Mouse (Mus musculus) forebrain, embryonic 12.5 days (tissue): ENCODE measurements around the gene Tnrc18. TPM values are rescaled to one million over a fixed set of nuclear protein-coding genes. Genes with fewer than 3 reads are reported as not detected.

Experiments
- ATAC-seq: fragments of 200-750 bp; cut with Nextera tagmentation; 2 replicates; pipeline ENCODE4 v1.8.0; 2017; ENCODE audit warnings: moderate TSS enrichment; ENCODE audit not compliant: low FRiP score
- H3K27ac ChIP-seq: fragments of 300-500 bp; sonication (generic); 2 replicates; pipeline ENCODE4 v1.5.1; 2016; ENCODE audit warnings: mild to moderate bottlenecking
- H3K27me3 ChIP-seq: fragments of 300-500 bp; sonication (generic); 2 replicates; pipeline ENCODE4 v1.6.1; 2016; ENCODE audit warnings: mild to moderate bottlenecking
- H3K36me3 ChIP-seq: fragments of 300-500 bp; sonication (generic); replicated peaks from 2 replicates; pipeline ENCODE4 v1.6.1; 2016; ENCODE audit warnings: mild to moderate bottlenecking
- H3K4me1 ChIP-seq: fragments of 300-500 bp; sonication (generic); 2 replicates; pipeline ENCODE4 v1.6.1; 2016
- H3K4me2 ChIP-seq: fragments of 300-500 bp; sonication (generic); 2 replicates; pipeline ENCODE4 v1.6.1; 2016; ENCODE audit warnings: mild to moderate bottlenecking, moderate library complexity
- H3K4me3 ChIP-seq: fragments of 300-500 bp; sonication (generic); replicated peaks from 2 replicates; pipeline ENCODE4 v1.5.1; 2016; ENCODE audit warnings: mild to moderate bottlenecking
- H3K9ac ChIP-seq: fragments of 300-500 bp; sonication (generic); 2 replicates; pipeline ENCODE4 v1.6.1; 2016; ENCODE audit warnings: mild to moderate bottlenecking
- H3K9me3 ChIP-seq: fragments of 300-500 bp; sonication (generic); 2 replicates; pipeline ENCODE4 v1.6.1; 2016
- WGBS: fragments of 180-500 bp; shearing (Covaris S2); methylation state at CpG from one replicate; pipeline ENCODE4 v1.1.7; 2016; 5-methylcytosine and 5-hydroxymethylcytosine counted together
- polyA plus RNA-seq: library from polyadenylated mRNA; unstranded; fragments of >200 nt; fragmentation: Nextera tagmentation; extraction: Ambion mirVana; gene quantifications from 2 replicates; pipeline ENCODE4 v1.2.1, GENCODE M21; 2016

Gene Tnrc18
- polyA plus RNA-seq, 1 experiment from 2014 or later = 64.6 TPM

- Histone ChIP-seq H3K4me3 (no peak overlapping the region), H3K4me2 (no peak overlapping the region), H3K9me3 (no peaks in the 10 kb centered on the region), H3K27ac (no peak overlapping the region), H3K9ac (no peak overlapping the region), H3K36me3 (peaks cover 45% of the 10 kb centered on the region), H3K27me3 (no peaks in the 10 kb centered on the region), H3K4me1 (peaks cover 5% of the 10 kb centered on the region)
- WGBS = 85% methylated on average over 13 of the region's 13 CpGs
- no peak for ATAC-seq
Measured at GRCm38 (mm10) chr5:142719897-142720296, 97.6 kb downstream of the Tnrc18 start.

- Histone ChIP-seq H3K4me1 (peaks cover under 1% of the 10 kb centered on the region), H3K27ac (no peak overlapping the region), H3K36me3 (peaks cover 55% of the 10 kb centered on the region), H3K4me3 (no peak overlapping the region), H3K9ac (no peak overlapping the region), H3K27me3 (no peaks in the 10 kb centered on the region), H3K9me3 (no peaks in the 10 kb centered on the region), H3K4me2 (no peak overlapping the region)
- no peak for ATAC-seq
- 72% methylated on average over 25 of the region's 25 CpGs for WGBS
Measured at GRCm38 (mm10) chr5:142718486-142718885, 99.0 kb downstream of the Tnrc18 start.

DNA sequence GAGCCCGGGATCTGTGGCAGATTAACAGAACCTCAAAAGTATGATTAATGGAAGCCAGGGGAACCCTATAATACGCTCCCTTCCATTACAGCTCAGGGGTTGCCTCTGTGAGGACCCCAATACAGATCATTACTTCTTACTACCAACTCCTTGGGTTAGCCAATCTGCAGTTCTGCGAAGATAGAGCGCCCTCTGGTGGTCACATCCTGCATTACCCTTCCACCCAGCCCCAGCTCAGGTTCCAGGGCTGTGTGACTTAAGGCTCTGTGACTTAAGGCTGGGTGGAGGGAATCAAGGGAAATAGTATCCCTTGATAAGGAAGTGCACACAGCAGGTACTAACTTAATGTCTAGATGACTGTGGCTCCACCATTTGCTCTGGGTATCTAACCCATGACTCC, 99.4 kb downstream of the Tnrc18 start:
- Histone ChIP-seq H3K4me3 (no peak overlapping the region), H3K9ac (no peak overlapping the region), H3K27ac (no peak overlapping the region), H3K4me1 (no peaks in the 10 kb centered on the region; the same call in 1 of the 2 replicates), H3K9me3 (no peaks in the 10 kb centered on the region), H3K27me3 (no peaks in the 10 kb centered on the region), H3K4me2 (no peak overlapping the region), H3K36me3 (peaks cover 55% of the 10 kb centered on the region)
- WGBS = 24% methylated on average over 4 of the region's 4 CpGs
- ATAC-seq = peak; percentile 62

GRCm38 (mm10) chr5:142716056-142716455, 101.4 kb downstream of the Tnrc18 start:
- no peak for ATAC-seq
- no peaks in the 10 kb centered on the region for H3K27me3 ChIP-seq
- H3K4me1 ChIP-seq = no peaks in the 10 kb centered on the region
- H3K36me3 ChIP-seq = peaks cover 55% of the 10 kb centered on the region
- no peak overlapping the region for H3K27ac ChIP-seq
- WGBS = 80% methylated on average over 6 of the region's 6 CpGs
- H3K9ac ChIP-seq = no peak overlapping the region
- H3K9me3 ChIP-seq = peaks cover 6% of the 10 kb centered on the region; the same call in 1 of the 2 replicates
- H3K4me3 ChIP-seq = no peak overlapping the region
- H3K4me2 ChIP-seq = no peak overlapping the region

GRCm38 (mm10) chr5:142715059-142715458, 102.4 kb downstream of the Tnrc18 start:
- Histone ChIP-seq H3K27ac (no peak overlapping the region), H3K4me3 (no peak overlapping the region), H3K9ac (no peak overlapping the region), H3K27me3 (no peaks in the 10 kb centered on the region), H3K36me3 (peaks cover 59% of the 10 kb centered on the region), H3K9me3 (peaks cover 6% of the 10 kb centered on the region; the same call in 1 of the 2 replicates), H3K4me1 (no peaks in the 10 kb centered on the region), H3K4me2 (no peak overlapping the region)
- ATAC-seq = no peak
- 81% methylated on average over 9 of the region's 9 CpGs for WGBS

GRCm38 (mm10) chr5:142713966-142714365, 103.5 kb downstream of the Tnrc18 start:
- Histone ChIP-seq H3K4me3 (no peak overlapping the region), H3K4me2 (no peak overlapping the region), H3K27me3 (no peaks in the 10 kb centered on the region), H3K9ac (no peak overlapping the region), H3K27ac (no peak overlapping the region), H3K9me3 (peaks cover 6% of the 10 kb centered on the region; the same call in 1 of the 2 replicates), H3K36me3 (peaks cover 59% of the 10 kb centered on the region), H3K4me1 (no peaks in the 10 kb centered on the region)
- ATAC-seq = no peak
- WGBS = 94% methylated on average over 10 of the region's 10 CpGs

GRCm38 (mm10) chr5:142712373-142712772, 105.1 kb downstream of the Tnrc18 start:
- H3K27me3 ChIP-seq = no peaks in the 10 kb centered on the region
- H3K36me3 ChIP-seq = peaks cover 67% of the 10 kb centered on the region
- no peak for ATAC-seq
- H3K4me1 ChIP-seq = no peaks in the 10 kb centered on the region
- no peak overlapping the region for H3K4me2 ChIP-seq
- WGBS = 83% methylated on average over 5 of the region's 5 CpGs
- no peak overlapping the region for H3K4me3 ChIP-seq
- no peak overlapping the region for H3K27ac ChIP-seq
- H3K9ac ChIP-seq = no peak overlapping the region
- H3K9me3 ChIP-seq = peaks cover 6% of the 10 kb centered on the region; the same call in 1 of the 2 replicates

GRCm38 (mm10) chr5:142709436-142709835, 108.0 kb downstream of the Tnrc18 start:
- H3K4me1 ChIP-seq = no peaks in the 10 kb centered on the region
- peaks cover 6% of the 10 kb centered on the region; the same call in 1 of the 2 replicates for H3K9me3 ChIP-seq
- no peak overlapping the region for H3K27ac ChIP-seq
- H3K36me3 ChIP-seq = peaks cover 76% of the 10 kb centered on the region
- no peak overlapping the region for H3K4me3 ChIP-seq
- 88% methylated on average over 7 of the region's 7 CpGs for WGBS
- H3K27me3 ChIP-seq = no peaks in the 10 kb centered on the region
- no peak for ATAC-seq
- H3K4me2 ChIP-seq = no peak overlapping the region
- H3K9ac ChIP-seq = no peak overlapping the region

DNA sequence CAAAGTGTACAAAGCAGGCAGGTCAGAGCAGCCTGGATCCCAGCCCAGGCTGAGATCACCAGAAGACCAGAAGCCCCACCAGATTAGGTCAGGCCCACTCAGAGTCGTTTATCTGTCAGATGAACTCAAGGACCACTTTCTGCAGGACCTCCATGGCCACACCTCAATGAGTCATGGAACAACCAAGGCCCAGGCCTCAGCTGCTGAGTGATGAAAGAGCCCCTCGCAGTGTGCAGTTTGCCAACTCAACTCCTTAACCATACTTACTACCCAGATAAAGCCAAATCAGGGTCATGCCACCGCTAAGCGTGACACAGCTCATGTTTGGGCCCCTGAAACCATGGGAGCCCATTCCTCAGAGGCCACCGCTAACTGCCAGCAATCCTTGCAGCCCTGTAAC, 109.8 kb downstream of the Tnrc18 start:
- no peak for ATAC-seq
- Histone ChIP-seq H3K9me3 (peaks cover 6% of the 10 kb centered on the region; the same call in 1 of the 2 replicates), H3K4me1 (peaks cover 13% of the 10 kb centered on the region), H3K27me3 (0 out of 2 replicates have a peak, but pooled peaks cover 4% of the 10 kb centered on the region), H3K27ac (no peak overlapping the region), H3K4me2 (no peak overlapping the region), H3K9ac (no peak overlapping the region), H3K4me3 (no peak overlapping the region), H3K36me3 (peaks cover 63% of the 10 kb centered on the region)
- 91% methylated on average over 5 of the region's 5 CpGs for WGBS

- Histone ChIP-seq H3K4me3 (peak overlapping the region; percentile 81; the same call in 1 of the 2 replicates), H3K9ac (no peak overlapping the region), H3K36me3 (peaks cover 30% of the 10 kb centered on the region), H3K4me2 (peak overlapping the region; percentile 87), H3K4me1 (peaks cover 22% of the 10 kb centered on the region), H3K9me3 (no peaks in the 10 kb centered on the region), H3K27me3 (peaks cover 22% of the 10 kb centered on the region), H3K27ac (no peak overlapping the region)
- WGBS = 84% methylated on average over 10 of the region's 10 CpGs
- ATAC-seq = no peak
Measured at GRCm38 (mm10) chr5:142703569-142703968, 113.9 kb downstream of the Tnrc18 start.

DNA sequence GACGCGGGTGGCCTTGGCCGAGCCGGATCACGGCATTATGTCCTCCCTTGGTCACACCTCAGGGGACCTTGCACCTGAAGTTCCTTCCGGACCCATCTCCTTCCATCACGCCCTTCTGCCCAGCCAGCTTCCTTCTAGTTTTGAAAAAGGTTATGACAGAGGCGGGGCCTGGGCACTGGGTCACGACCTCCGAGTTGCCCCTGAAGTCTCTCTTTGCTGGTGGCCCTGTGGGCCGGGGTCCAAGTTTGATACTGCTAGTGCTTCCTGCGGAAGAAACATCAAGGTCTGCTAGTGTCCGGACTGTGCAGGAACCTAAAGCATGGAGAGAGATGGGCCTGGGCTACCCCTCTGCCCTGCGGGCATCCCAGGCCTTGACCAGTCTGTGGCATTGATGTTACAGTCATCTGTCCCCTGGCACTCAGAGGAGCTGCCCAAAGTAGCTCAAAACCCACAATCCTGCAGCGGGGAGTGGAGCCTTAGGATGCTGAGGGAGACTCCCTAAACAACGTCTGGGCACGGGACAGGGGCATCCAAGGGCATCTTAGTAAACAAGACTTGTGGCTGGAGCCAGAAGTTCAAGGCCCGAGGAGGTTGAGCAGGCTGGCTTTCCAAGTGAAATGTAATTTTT, 114.8 kb downstream of the Tnrc18 start:
- Histone ChIP-seq H3K9ac (peak overlapping the region; percentile 84), H3K4me2 (peak overlapping the region; percentile 87), H3K27me3 (peaks cover 26% of the 10 kb centered on the region), H3K4me3 (peak overlapping the region; percentile 81), H3K36me3 (peaks cover 21% of the 10 kb centered on the region), H3K9me3 (no peaks in the 10 kb centered on the region), H3K27ac (0 out of 2 replicates have a peak overlapping the region, but pooled peaks have one; percentile 31), H3K4me1 (peaks cover 22% of the 10 kb centered on the region)
- WGBS = 26% methylated on average over 18 of the region's 18 CpGs
- no peak; the same call in 1 of the 2 replicates for ATAC-seq

DNA sequence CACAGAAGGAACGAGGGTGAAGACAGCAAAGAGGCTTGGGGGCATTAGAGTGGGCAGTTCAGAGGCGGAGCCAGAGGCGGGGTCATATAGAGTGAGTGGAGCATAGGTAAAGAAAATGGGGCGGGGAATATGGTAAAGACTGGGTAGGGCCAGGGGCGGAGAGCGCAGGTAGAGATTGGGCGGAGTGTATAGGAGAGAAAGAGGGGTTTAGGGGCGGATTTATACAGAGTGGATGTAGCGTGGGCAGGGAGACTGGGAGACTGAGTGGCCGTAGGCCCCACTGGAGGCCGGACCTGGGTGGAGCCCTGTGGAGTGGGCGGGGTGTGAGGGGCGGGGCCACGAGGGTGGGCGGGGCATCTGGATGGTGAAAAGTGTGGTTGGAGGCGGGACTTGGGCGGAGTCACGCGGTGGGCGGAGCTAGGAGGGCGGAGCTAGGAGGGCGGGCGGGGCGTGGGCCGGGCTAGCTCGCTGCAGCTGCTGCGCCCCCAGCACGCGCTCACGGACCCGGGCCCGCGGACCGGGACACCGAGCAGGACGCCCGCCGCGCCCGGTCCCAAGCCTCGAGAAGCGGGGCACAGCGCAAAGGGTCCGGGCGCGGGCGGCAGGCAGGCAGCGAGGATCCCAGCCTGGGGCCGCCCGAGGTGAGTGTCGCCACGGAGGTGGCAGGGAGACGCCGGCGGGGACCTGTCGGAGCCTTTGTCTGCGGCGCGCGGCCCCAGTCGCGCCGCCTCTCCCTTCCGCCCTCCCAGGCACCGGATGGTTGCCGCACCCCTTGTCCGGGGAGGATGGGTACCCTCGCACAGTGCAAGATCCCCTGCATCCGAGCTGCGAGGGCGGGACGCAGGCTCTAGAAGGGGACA, 115.6 kb downstream of the Tnrc18 start:
- Histone ChIP-seq H3K4me2 (peak overlapping the region; percentile 87), H3K36me3 (peaks cover 16% of the 10 kb centered on the region), H3K9ac (peak overlapping the region; percentile 84), H3K4me3 (peak overlapping the region; percentile 81), H3K27me3 (peaks cover 26% of the 10 kb centered on the region), H3K4me1 (peaks cover 22% of the 10 kb centered on the region), H3K27ac (0 out of 2 replicates have a peak overlapping the region, but pooled peaks have one; percentile 31), H3K9me3 (no peaks in the 10 kb centered on the region)
- ATAC-seq = peak; percentile 89
- WGBS = under 1% methylated on average over 62 of the region's 72 CpGs
